Mouse (Mus musculus) hindbrain, embryonic 15.5 days (tissue): ENCODE measurements around the gene Pcca. TPM values are rescaled to one million over a fixed set of nuclear protein-coding genes. Genes with fewer than 3 reads are reported as not detected.
"Not testable (repeated sequence)": the region's sequence is repeated elsewhere in the genome, so short reads cannot be mapped to it uniquely, and the experiment has no call there.

ENCODE experiments used
- ATAC-seq: fragments of 200-750 bp; cut with Nextera tagmentation; 2 replicates; pipeline ENCODE4 v1.8.0; 2017; ENCODE audit warnings: low read depth, moderate number of reproducible peaks, moderate TSS enrichment; ENCODE audit not compliant: low FRiP score
- H3K27ac ChIP-seq: fragments of 300-500 bp; sonication (generic); replicated peaks from 2 replicates; pipeline ENCODE4 v1.5.1; 2015; ENCODE audit warnings: mild to moderate bottlenecking, inconsistent platforms
- H3K27me3 ChIP-seq: fragments of 300-500 bp; sonication (generic); 2 replicates; pipeline ENCODE4 v1.6.1; 2015; ENCODE audit warnings: control low read depth, inconsistent platforms
- H3K36me3 ChIP-seq: fragments of 300-500 bp; sonication (generic); 2 replicates; pipeline ENCODE4 v1.6.1; 2015; ENCODE audit warnings: control low read depth, inconsistent platforms
- H3K4me1 ChIP-seq: fragments of 300-500 bp; sonication (generic); replicated peaks from 2 replicates; pipeline ENCODE4 v1.6.1; 2015; ENCODE audit warnings: control low read depth, inconsistent platforms
- H3K4me2 ChIP-seq: fragments of 300-500 bp; sonication (generic); 2 replicates; pipeline ENCODE4 v1.6.1; 2015; ENCODE audit warnings: moderate library complexity, mild to moderate bottlenecking, inconsistent platforms
- H3K4me3 ChIP-seq: fragments of 300-500 bp; sonication (generic); 2 replicates; pipeline ENCODE4 v1.5.1; 2015; ENCODE audit warnings: mild to moderate bottlenecking, inconsistent platforms
- H3K9ac ChIP-seq: fragments of 300-500 bp; sonication (generic); 2 replicates; pipeline ENCODE4 v1.6.1; 2015; ENCODE audit warnings: inconsistent platforms
- H3K9me3 ChIP-seq: fragments of 300-500 bp; sonication (generic); 2 replicates; pipeline ENCODE4 v1.6.1; 2016; ENCODE audit warnings: control low read depth, inconsistent platforms
- WGBS: fragments of 180-500 bp; shearing (Covaris S2); methylation state at CpG from one replicate; pipeline ENCODE4 v1.1.7; 2015; 5-methylcytosine and 5-hydroxymethylcytosine counted together
- polyA plus RNA-seq: library from polyadenylated mRNA; unstranded; fragments of >200 nt; fragmentation: Nextera tagmentation; extraction: Ambion mirVana; gene quantifications from 2 replicates; pipeline ENCODE4 v1.2.1, GENCODE M21; 2015

Gene Pcca
- polyA plus RNA-seq, 1 experiment from 2014 or later, result 29.0 TPM

DNA sequence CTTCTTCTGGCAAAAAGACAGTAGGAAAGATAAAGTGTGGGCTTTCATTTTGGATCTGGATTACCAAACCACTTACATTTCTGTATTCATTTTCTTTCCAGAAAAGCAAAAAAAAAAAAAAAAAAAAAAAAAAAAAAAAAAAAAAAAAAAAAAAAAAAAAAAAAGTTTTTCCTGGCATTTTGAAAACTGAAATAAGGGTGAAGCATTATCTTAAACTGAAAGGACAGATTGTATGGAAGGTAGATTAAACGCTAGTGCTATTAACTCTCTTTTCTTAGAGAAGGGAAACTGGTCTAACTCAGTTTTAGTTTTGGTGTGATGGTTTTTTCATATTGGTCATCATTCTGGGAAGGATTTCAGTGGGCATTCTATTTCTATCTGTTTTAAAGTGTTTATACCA is 42.1 kb upstream of the Pcca start:
- Histone ChIP-seq H3K4me3 (no peak overlapping the region), H3K4me1 (0 out of 2 replicates have a peak, but pooled peaks cover 7% of the 10 kb centered on the region), H3K27ac (no peak overlapping the region), H3K27me3 (peaks cover 38% of the 10 kb centered on the region), H3K9ac (no peak overlapping the region), H3K36me3 (no peaks in the 10 kb centered on the region), H3K4me2 (no peak overlapping the region), H3K9me3 (no peaks in the 10 kb centered on the region)
- 73% methylated on average over 1 of the region's 1 CpGs for WGBS
- ATAC-seq, result no peak

DNA sequence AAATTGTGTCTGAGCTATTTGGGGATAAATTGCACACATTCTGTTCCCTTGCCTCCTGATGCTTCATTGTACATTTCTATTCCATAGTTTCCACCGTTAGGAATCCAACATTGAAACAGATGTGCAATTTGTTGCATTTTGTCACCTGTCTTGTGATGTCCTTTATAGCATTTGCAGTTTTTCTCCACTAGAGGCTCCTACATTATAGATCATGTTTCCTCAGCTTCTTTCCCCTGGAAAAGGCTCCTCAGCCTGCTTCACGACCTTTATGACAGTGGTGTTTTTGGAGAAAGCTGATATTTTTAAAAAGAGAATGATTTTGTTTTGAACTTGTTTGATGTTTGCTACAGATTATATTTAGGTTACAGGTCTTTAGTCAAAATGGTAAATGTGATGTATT is 25.1 kb upstream of the Pcca start:
- H3K9ac ChIP-seq, result no peak overlapping the region
- 31% methylated on average over 2 of the region's 2 CpGs for WGBS
- H3K27ac ChIP-seq, result no peak overlapping the region
- no peaks in the 10 kb centered on the region for H3K36me3 ChIP-seq
- no peaks in the 10 kb centered on the region for H3K9me3 ChIP-seq
- no peaks in the 10 kb centered on the region for H3K4me1 ChIP-seq
- H3K4me3 ChIP-seq, result no peak overlapping the region
- no peak overlapping the region for H3K4me2 ChIP-seq
- H3K27me3 ChIP-seq, result no peaks in the 10 kb centered on the region
- no peak for ATAC-seq

- no peak overlapping the region for H3K9ac ChIP-seq
- H3K36me3 ChIP-seq, result no peaks in the 10 kb centered on the region
- H3K27ac ChIP-seq, result no peak overlapping the region
- no peak overlapping the region for H3K4me2 ChIP-seq
- H3K4me3 ChIP-seq, result no peak overlapping the region
- no peaks in the 10 kb centered on the region for H3K4me1 ChIP-seq
- H3K27me3 ChIP-seq, result no peaks in the 10 kb centered on the region
- WGBS, result 75% methylated on average over 3 of the region's 3 CpGs
- ATAC-seq, result no peak
- no peaks in the 10 kb centered on the region for H3K9me3 ChIP-seq
Measured at GRCm38 (mm10) chr14:122511519-122511918, 22.6 kb upstream of the Pcca start.

GRCm38 (mm10) chr14:122513511-122514036 is 20.6 kb upstream of the Pcca start:
- Histone ChIP-seq H3K4me2 (no peak overlapping the region), H3K9me3 (no peaks in the 10 kb centered on the region), H3K36me3 (no peaks in the 10 kb centered on the region), H3K4me3 (no peak overlapping the region), H3K4me1 (no peaks in the 10 kb centered on the region), H3K27ac (no peak overlapping the region), H3K9ac (no peak overlapping the region), H3K27me3 (no peaks in the 10 kb centered on the region)
- 78% methylated on average over 1 of the region's 1 CpGs for WGBS
- no peak for ATAC-seq

DNA sequence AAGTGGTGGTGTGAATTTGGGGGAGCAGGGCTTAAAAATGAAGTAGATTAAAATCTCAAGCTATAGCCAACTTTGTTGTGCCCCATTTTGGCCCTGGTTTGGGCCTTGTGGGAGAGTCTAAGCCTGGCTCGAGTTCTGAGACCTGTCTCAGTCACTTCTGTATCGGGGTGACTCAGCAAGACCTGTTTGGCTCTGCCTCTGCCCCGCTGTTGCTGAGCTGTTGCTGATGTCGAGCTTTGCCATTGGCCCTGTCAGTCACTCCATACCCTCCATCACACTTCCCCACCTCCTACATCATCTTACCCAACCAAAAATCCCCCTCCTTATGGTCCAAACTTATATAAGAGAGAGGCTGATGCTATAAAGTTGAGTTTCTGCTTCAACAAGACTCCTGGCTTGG is 5.6 kb upstream of the Pcca start:
- Histone ChIP-seq H3K4me1 (peaks cover 2% of the 10 kb centered on the region; the same call in 1 of the 2 replicates), H3K4me3 (no peak overlapping the region), H3K4me2 (no peak overlapping the region), H3K27me3 (no peaks in the 10 kb centered on the region), H3K36me3 (no peaks in the 10 kb centered on the region), H3K9me3 (no peaks in the 10 kb centered on the region), H3K27ac (no peak overlapping the region), H3K9ac (no peak overlapping the region)
- no peak for ATAC-seq
- WGBS, result 84% methylated on average over 4 of the region's 4 CpGs

GRCm38 (mm10) chr14:122535986-122536385 is 1.9 kb downstream of the Pcca start:
- no peaks in the 10 kb centered on the region for H3K36me3 ChIP-seq
- H3K4me3 ChIP-seq, result no peak overlapping the region
- no peaks in the 10 kb centered on the region for H3K27me3 ChIP-seq
- H3K27ac ChIP-seq, result no peak overlapping the region
- 90% methylated on average over 1 of the region's 1 CpGs for whole genome bisulfite sequencing
- no peak overlapping the region for H3K4me2 ChIP-seq
- no peaks in the 10 kb centered on the region for H3K9me3 ChIP-seq
- peaks cover 16% of the 10 kb centered on the region for H3K4me1 ChIP-seq
- H3K9ac ChIP-seq, result no peak overlapping the region
- ATAC-seq, result no peak

GRCm38 (mm10) chr14:122548421-122548820 is 14.3 kb downstream of the Pcca start:
- 98% methylated on average over 1 of the region's 1 CpGs for WGBS
- Histone ChIP-seq H3K27ac (no peak overlapping the region), H3K4me3 (no peak overlapping the region), H3K4me2 (no peak overlapping the region), H3K36me3 (no peaks in the 10 kb centered on the region), H3K4me1 (no peaks in the 10 kb centered on the region), H3K27me3 (no peaks in the 10 kb centered on the region), H3K9ac (no peak overlapping the region), H3K9me3 (no peaks in the 10 kb centered on the region)
- ATAC-seq, result no peak

DNA sequence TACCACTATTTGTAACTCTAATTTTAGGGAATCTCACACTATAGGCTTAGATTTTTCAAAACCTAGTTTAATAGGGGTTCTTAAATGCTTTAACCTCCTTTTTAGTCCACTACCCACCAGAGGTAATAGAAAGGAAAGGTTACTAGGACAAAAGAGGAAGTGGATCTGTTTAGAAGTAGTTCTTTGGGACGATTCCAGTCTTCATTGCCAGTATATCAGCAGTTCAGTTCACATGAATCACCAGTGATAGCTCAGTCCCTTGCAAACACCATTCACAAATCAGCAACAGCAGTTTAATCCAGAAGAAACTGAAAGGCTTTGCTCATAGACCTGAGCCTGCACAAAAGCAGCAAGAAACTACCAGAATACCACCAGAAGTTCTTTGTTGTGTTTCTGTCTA is 14.8 kb downstream of the Pcca start:
- Histone ChIP-seq H3K4me1 (no peaks in the 10 kb centered on the region), H3K27ac (no peak overlapping the region), H3K9me3 (no peaks in the 10 kb centered on the region), H3K4me2 (no peak overlapping the region), H3K36me3 (no peaks in the 10 kb centered on the region), H3K27me3 (no peaks in the 10 kb centered on the region), H3K4me3 (no peak overlapping the region), H3K9ac (no peak overlapping the region)
- 93% methylated on average over 1 of the region's 1 CpGs for WGBS
- ATAC-seq, result no peak

DNA sequence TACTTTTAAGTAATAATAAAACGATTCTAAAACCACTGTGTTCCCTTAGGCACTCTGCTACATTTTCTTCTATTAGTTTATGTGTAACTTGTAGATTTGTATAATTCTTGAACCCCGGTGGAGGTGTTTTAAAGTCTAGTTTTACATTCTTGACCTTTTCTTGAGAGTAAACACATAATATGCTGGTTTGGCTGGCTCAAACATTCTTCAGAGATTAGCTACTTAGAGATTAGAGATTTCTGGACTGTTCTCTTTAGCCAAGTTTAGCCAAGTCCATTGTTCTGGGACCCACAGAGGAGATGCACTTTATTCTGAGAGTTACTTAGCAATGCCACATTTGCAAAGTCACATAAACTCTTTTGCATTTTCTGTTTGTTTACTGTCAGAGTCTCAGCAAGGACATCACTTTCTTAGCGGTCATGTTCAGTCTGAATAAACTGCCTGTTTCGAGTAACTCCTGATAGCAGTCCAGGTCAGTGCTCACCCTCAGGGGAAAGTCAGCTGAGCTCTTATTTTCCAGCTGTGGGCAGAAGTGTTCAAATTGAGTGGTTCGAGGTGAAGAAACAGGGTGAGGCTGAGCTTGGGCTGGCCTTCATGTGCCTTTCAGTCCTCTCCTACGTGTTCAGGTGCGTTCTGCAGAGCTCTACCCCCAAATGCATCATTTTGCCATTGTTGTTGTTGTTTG is 18.8 kb downstream of the Pcca start:
- ATAC-seq, result no peak
- no peaks in the 10 kb centered on the region for H3K9me3 ChIP-seq
- 82% methylated on average over 7 of the region's 7 CpGs for WGBS
- H3K36me3 ChIP-seq, result no peaks in the 10 kb centered on the region
- H3K4me1 ChIP-seq, result no peaks in the 10 kb centered on the region
- H3K9ac ChIP-seq, result no peak overlapping the region
- H3K27ac ChIP-seq, result no peak overlapping the region
- H3K27me3 ChIP-seq, result no peaks in the 10 kb centered on the region
- no peak overlapping the region for H3K4me2 ChIP-seq
- H3K4me3 ChIP-seq, result no peak overlapping the region

GRCm38 (mm10) chr14:122557353-122557752 is 23.2 kb downstream of the Pcca start:
- H3K4me3 ChIP-seq, result no peak overlapping the region
- no peaks in the 10 kb centered on the region for H3K36me3 ChIP-seq
- no peaks in the 10 kb centered on the region for H3K27me3 ChIP-seq
- no peak overlapping the region for H3K4me2 ChIP-seq
- no peak overlapping the region for H3K27ac ChIP-seq
- WGBS, result 92% methylated on average over 9 of the region's 9 CpGs
- no peaks in the 10 kb centered on the region for H3K4me1 ChIP-seq
- H3K9ac ChIP-seq, result no peak overlapping the region
- no peak for ATAC-seq
- no peaks in the 10 kb centered on the region for H3K9me3 ChIP-seq

- 92% methylated on average over 1 of the region's 1 CpGs for WGBS
- H3K9me3 ChIP-seq, H3K27me3 ChIP-seq, H3K4me1 ChIP-seq, ATAC-seq, H3K4me3 ChIP-seq, H3K27ac ChIP-seq, H3K36me3 ChIP-seq, H3K9ac ChIP-seq, H3K4me2 ChIP-seq: not testable (repeated sequence)
Measured at GRCm38 (mm10) chr14:122560893-122561452, 26.8 kb downstream of the Pcca start.

- H3K36me3 ChIP-seq, result no peaks in the 10 kb centered on the region
- no peaks in the 10 kb centered on the region for H3K9me3 ChIP-seq
- H3K27me3 ChIP-seq, result no peaks in the 10 kb centered on the region
- no peak for ATAC-seq
- 0 out of 2 replicates have a peak overlapping the region, but pooled peaks have one; percentile 2 for H3K4me2 ChIP-seq
- WGBS, result 51% methylated on average over 9 of the region's 9 CpGs
- no peak overlapping the region for H3K4me3 ChIP-seq
- no peak overlapping the region for H3K9ac ChIP-seq
- no peak overlapping the region for H3K27ac ChIP-seq
- H3K4me1 ChIP-seq, result 0 out of 2 replicates have a peak, but pooled peaks cover 4% of the 10 kb centered on the region
Measured at GRCm38 (mm10) chr14:122570862-122571261, 36.7 kb downstream of the Pcca start.
